Mouse (Mus musculus): Measurements from ENCODE around the gene Sectm1b.

The Sectm1b gene

DNA sequence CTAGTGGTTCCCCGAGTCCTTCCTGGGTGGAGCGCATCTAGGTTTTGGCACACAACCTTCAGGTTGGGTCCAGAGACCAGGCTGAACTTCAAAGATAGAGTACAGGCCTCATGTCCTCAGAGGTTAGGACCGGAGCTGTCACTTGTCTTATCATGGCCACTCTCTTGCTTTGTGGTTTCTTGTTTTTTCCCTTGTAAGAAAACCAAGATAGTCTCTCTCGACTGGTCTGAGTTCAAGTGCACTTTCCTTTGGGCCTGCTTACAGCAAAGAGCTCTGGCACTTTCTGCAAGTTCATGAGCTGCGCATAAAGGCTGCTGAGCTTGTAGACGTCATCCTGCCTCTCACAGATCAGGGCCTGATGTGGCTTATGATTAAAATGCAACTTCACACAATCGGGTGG lies 36.1 kb downstream of the Sectm1b start:
- DNase-seq (ENCODE audit: low spot score in 2 of 2) = no peak

DNA sequence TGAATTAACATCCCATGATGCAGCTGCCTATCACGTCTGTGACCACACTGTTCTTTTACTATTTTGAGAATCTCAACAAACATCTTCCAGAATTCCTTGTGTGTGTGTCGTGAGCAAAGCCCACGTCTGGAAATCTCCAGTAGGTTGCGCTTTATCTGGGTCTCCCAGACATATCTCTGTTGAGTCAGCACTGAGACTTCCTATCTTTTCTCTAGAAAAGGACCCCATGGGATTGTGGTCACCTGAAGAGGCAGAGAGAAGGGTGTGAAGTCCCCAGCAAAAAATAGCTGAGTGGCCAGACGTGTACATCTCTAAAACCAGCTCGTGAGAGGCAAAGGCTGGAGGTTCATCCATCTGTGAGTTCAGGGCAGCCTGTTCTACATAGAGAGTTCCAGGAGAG lies 39.2 kb downstream of the Sectm1b start:
- no peak for DNase-seq (ENCODE audit: low spot score in 2 of 2)

DNA sequence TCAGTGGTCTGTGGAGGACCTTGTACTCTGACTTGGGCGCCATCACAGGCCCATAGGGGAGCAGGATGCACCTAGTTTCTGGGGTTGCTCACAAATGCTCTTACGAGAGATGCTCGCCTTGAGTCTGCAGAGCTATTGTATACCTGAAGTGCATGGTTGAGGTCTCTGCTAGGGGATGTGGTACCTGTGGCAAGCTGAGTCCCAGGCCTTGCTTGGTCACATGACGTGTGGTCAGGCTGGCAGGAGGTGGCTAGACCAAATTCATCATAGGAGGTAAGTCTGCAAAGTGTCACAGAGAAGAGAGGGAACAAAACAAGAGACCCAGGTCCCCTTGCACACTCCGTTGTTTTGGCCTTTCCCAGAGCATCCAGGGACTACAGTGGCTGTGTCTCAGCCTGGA lies 43.9 kb downstream of the Sectm1b start:
- no peak for DNase-seq (ENCODE audit: low spot score in 2 of 2)

DNA sequence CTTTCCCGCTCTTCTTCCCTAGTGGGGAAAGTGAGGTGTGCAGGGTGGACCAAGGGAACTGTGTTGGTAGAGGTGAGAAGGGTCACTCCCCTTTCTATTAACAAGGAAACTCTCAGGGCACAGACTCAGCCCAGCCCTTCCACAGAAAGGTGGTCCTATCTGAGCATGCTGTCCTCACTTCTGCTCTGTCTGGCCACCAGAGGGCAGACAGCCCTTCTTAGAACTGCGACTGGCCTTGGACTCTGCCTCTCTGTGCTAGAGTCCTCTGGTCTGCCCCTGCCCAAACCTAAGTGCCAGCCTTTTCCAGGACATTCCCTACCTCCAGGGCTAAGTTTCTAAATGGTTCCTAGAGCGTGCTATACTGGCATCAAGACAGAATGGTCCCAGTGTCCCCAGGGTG lies 45.7 kb downstream of the Sectm1b start:
- DNase-seq (ENCODE audit: low spot score in 2 of 2) = peak in 1 of 2 experiments; percentile 60

DNA sequence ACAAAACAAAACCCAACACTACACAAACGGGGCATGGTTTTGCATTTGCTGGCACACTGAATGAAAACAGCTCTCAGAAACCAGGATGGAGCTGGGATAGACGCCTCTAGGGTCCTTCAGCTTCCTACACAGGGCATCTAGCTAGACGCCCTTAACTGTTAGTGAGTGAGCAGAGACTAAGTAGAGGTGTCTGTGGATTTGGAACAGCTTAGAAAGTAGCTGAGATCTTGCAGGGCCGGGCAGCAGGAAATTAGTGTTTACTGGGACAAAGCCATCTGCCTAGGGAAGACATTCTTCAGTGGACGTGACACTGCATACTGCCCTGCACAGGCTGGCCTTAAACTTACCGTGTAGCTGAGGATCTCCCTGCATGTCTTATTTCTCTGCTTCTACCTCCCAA lies 47.9 kb downstream of the Sectm1b start:
- no peak for DNase-seq (ENCODE audit: low spot score in 2 of 2)

DNA sequence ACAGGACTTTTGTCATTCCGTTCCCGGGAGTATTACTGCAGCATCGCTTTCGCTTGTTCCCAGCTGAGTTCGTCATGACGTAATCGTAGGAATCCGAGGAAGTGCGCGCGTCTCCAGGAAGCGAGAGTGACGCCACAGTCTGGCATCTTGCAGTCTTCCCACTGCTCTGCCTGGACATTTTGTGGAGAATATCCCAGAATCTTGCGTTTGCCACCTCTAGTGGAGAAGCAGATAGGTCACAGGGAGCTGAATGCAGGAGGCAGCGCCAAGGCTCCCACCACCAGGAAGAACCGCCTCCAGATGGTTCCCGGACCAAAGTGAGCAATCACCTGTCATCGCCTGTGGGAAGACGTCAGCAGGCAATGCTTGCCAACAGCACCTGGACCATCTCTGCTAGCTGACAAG lies 48.5 kb downstream of the Sectm1b start:
- peak in 1 of 2 experiments; percentile 22 for DNase-seq (ENCODE audit: low spot score in 2 of 2)

DNA sequence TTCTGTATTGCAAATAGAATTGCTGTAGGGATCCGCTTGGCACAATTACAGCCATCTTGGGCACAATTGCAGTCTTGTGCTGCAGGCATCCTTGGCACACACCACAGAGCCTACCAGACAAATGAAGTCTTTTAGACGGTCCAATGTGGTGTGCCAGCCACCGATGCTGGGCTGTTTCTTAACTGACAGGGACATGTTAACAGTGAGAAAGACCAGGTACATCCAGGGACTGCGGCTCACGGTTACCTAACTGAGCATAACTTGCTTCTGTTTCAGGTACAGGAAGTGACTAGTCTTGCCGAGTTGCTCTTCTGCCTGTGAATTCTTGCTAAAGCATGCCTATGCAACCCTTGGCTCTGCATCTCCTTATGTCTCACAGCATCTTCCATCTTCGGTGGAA lies 49.7 kb downstream of the Sectm1b start:
- DNase-seq (ENCODE audit: low spot score in 2 of 2) = no peak

DNA sequence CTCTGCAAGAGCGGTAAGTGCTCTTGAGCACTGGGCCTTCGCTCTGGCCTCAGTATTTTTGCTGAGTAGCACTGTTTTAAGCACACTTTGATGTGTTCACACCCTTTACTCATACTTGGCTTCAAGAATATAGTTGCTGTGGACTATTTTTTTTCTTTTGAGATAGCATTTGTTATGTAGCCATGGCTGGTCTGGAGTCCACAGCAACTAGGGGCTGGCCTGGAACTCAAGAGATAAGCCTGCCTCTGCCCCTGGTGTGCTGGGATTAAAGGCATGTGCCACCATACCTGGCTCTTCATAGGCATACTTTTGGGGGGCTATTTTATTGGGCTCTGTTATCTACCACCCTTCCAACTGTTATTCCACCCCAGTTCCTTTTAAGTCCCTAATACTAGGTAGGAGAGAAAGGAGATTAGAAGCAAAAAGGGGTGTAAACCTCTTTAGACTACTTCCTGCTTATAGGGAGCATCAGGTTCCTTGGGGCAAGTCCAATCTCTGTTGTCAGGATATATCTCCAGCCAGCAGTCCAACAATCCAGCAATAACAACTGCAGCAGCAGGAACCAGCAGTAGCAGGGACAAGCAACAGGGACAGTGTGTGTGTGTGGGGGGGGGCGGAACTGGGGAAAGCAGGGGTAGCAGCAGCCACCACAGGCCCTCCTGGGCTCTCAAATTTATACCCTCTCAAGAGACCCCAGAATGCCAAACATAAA lies 53.2 kb downstream of the Sectm1b start:
- no peak for DNase-seq (ENCODE audit: low spot score in 2 of 2)

DNA sequence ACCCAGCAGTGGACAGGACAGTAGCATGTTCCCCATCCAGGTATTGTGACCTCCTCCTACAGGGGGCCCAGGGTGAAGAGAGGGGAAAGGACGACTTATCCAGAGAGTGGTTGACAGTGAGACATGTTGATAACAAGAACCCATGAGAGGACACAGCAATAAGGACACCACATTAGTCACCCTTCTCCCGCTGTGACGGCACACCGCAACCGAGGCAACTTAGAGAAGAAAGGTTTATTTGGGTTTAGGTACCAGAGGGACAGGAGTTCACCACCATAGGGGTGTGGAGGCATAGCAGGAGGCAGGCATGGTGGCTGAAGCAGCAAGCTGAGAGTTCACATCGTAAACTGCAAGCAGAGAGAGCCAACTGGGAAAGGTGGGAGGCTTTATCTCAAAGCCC lies 57.2 kb downstream of the Sectm1b start:
- no peak for DNase-seq (ENCODE audit: low spot score in 2 of 2)

DNA sequence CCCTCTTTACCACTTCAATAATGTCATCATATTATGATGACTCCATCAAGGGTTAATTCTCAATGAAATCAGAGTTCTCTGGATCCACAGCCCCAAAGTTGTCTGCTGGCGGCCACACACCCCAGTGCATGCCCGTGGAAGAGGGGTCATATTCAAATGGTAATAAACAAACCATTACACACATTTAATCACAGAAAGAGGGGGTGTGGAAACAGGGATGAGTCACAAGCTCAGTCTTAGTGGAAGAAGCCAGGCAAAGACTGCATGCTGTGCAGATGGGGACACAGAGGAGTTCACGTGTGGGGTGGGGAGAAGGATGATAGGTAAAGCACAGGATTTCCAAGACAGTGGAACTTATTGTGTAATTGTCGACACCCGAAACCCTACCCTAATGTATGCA lies 59.1 kb downstream of the Sectm1b start:
- no peak for DNase-seq (ENCODE audit: low spot score in 2 of 2)
